Mouse (Mus musculus): ENCODE measurements around the gene Rreb1. TPM values are rescaled to one million over a fixed set of nuclear protein-coding genes. Genes with fewer than 3 reads are reported as not detected.

Rreb1 gene
- polyA plus RNA-seq, 1 experiment from 2014 or later, result 10.0 TPM

GRCm38 (mm10) chr13:37958498-37959238, 180.5 kb downstream of the Rreb1 start:
- Histone ChIP-seq H3K9me3 (ENCODE audit: low read length) (no peaks in the 10 kb centered on the region), H3K9ac (replicated peaks; ENCODE audit: low read depth) (no peak overlapping the region), H3K36me3 (ENCODE audit: insufficient read depth, low read length) (no peaks in the 10 kb centered on the region), H3K27ac (ENCODE audit: low read length) (no peak overlapping the region), H3K4me1 (ENCODE audit: insufficient read depth, low read depth, low read length) (no peaks in the 10 kb centered on the region), H3K4me2 (replicated peaks; ENCODE audit: low read depth, low read length) (no peak overlapping the region), H3K4me3 (ENCODE audit: low read depth, low read length) (no peak overlapping the region), H3K27me3 (replicated peaks; ENCODE audit: insufficient read depth, low read length) (no peaks in the 10 kb centered on the region)
- DNase-seq (ENCODE audit: low spot score), result no peak
- WGBS, result 83% methylated on average over 18 of the region's 18 CpGs
- no peak for TF ChIP-seq CTCF (IDR thresholded peaks at IDR 0.05)
- no peak for TF ChIP-seq EP300 (IDR thresholded peaks at IDR 0.05)
- ATAC-seq, result no peak

- Histone ChIP-seq H3K36me3 (ENCODE audit: insufficient read depth, low read length) (no peaks in the 10 kb centered on the region), H3K27me3 (replicated peaks; ENCODE audit: insufficient read depth, low read length) (no peaks in the 10 kb centered on the region), H3K9ac (replicated peaks; ENCODE audit: low read depth) (no peak overlapping the region), H3K9me3 (ENCODE audit: low read length) (no peaks in the 10 kb centered on the region), H3K27ac (ENCODE audit: low read length) (no peak overlapping the region), H3K4me2 (replicated peaks; ENCODE audit: low read depth, low read length) (no peak overlapping the region), H3K4me3 (ENCODE audit: low read depth, low read length) (no peak overlapping the region), H3K4me1 (ENCODE audit: insufficient read depth, low read depth, low read length) (no peaks in the 10 kb centered on the region)
- no peak for TF ChIP-seq CTCF (IDR thresholded peaks at IDR 0.05)
- no peak for TF ChIP-seq EP300 (IDR thresholded peaks at IDR 0.05)
- 83% methylated on average over 15 of the region's 15 CpGs for WGBS
- ATAC-seq, result no peak
- DNase-seq (ENCODE audit: low spot score), result no peak
Measured at GRCm38 (mm10) chr13:37959239-37959907, 181.2 kb downstream of the Rreb1 start.

GRCm38 (mm10) chr13:37959936-37960335, 181.7 kb downstream of the Rreb1 start:
- Histone ChIP-seq H3K27ac (ENCODE audit: low read length) (no peak overlapping the region), H3K36me3 (ENCODE audit: insufficient read depth, low read length) (no peaks in the 10 kb centered on the region), H3K4me1 (ENCODE audit: insufficient read depth, low read depth, low read length) (no peaks in the 10 kb centered on the region), H3K4me2 (replicated peaks; ENCODE audit: low read depth, low read length) (no peak overlapping the region), H3K9me3 (ENCODE audit: low read length) (no peaks in the 10 kb centered on the region), H3K4me3 (ENCODE audit: low read depth, low read length) (no peak overlapping the region), H3K9ac (replicated peaks; ENCODE audit: low read depth) (no peak overlapping the region), H3K27me3 (replicated peaks; ENCODE audit: insufficient read depth, low read length) (no peaks in the 10 kb centered on the region)
- no peak for ATAC-seq
- no peak for DNase-seq (ENCODE audit: low spot score)
- TF ChIP-seq EP300 (IDR thresholded peaks at IDR 0.05) (no peak), CTCF (IDR thresholded peaks at IDR 0.05) (no peak)
- WGBS, result 77% methylated on average over 7 of the region's 7 CpGs

GRCm38 (mm10) chr13:37962541-37962940, 184.3 kb downstream of the Rreb1 start:
- Histone ChIP-seq H3K27me3 (replicated peaks; ENCODE audit: insufficient read depth, low read length) (no peaks in the 10 kb centered on the region), H3K4me1 (ENCODE audit: insufficient read depth, low read depth, low read length) (peaks cover 2% of the 10 kb centered on the region; the same call in 1 of the 2 replicates), H3K9ac (replicated peaks; ENCODE audit: low read depth) (no peak overlapping the region), H3K27ac (ENCODE audit: low read length) (no peak overlapping the region), H3K9me3 (ENCODE audit: low read length) (no peaks in the 10 kb centered on the region), H3K4me3 (ENCODE audit: low read depth, low read length) (no peak overlapping the region), H3K4me2 (replicated peaks; ENCODE audit: low read depth, low read length) (no peak overlapping the region), H3K36me3 (ENCODE audit: insufficient read depth, low read length) (no peaks in the 10 kb centered on the region)
- ATAC-seq, result no peak
- 77% methylated on average over 9 of the region's 9 CpGs for WGBS
- no peak for TF ChIP-seq CTCF (IDR thresholded peaks at IDR 0.05)
- no peak for TF ChIP-seq EP300 (IDR thresholded peaks at IDR 0.05)
- DNase-seq (ENCODE audit: low spot score), result no peak

GRCm38 (mm10) chr13:37963354-37964007, 185.3 kb downstream of the Rreb1 start:
- TF ChIP-seq CTCF (IDR thresholded peaks at IDR 0.05) (peak; percentile 94), EP300 (IDR thresholded peaks at IDR 0.05) (peak; percentile 56)
- H3K27me3 ChIP-seq (replicated peaks; ENCODE audit: insufficient read depth, low read length), result no peaks in the 10 kb centered on the region
- H3K27ac ChIP-seq (ENCODE audit: low read length), result peak overlapping the region; percentile 43; the same call in 1 of the 2 replicates
- H3K9me3 ChIP-seq (ENCODE audit: low read length), result no peaks in the 10 kb centered on the region
- 4% methylated on average over 12 of the region's 12 CpGs for WGBS
- peak overlapping the region; percentile 59 for H3K4me2 ChIP-seq (replicated peaks; ENCODE audit: low read depth, low read length)
- DNase-seq (ENCODE audit: low spot score) (peak; percentile 97), ATAC-seq (peak; percentile 43)
- peaks cover 5% of the 10 kb centered on the region; the same call in 1 of the 2 replicates for H3K4me1 ChIP-seq (ENCODE audit: insufficient read depth, low read depth, low read length)
- no peaks in the 10 kb centered on the region for H3K36me3 ChIP-seq (ENCODE audit: insufficient read depth, low read length)
- no peak overlapping the region; the same call in 1 of the 2 replicates for H3K9ac ChIP-seq (replicated peaks; ENCODE audit: low read depth)
- H3K4me3 ChIP-seq (ENCODE audit: low read depth, low read length), result peak overlapping the region; percentile 35

Data from lung, postnatal 0 days (tissue).